Mouse (Mus musculus) stomach, embryonic 16.5 days (tissue): Measurements from ENCODE around the gene Vps41. TPM values are rescaled to one million over a fixed set of nuclear protein-coding genes. Genes with fewer than 3 reads are reported as not detected.

Experiments used
- ATAC-seq: fragments of 200-750 bp; cut with Nextera tagmentation; 2 replicates; pipeline ENCODE4 v1.8.0; 2017; ENCODE audit warnings: moderate number of reproducible peaks, moderate TSS enrichment; ENCODE audit not compliant: insufficient read depth, low FRiP score
- H3K27ac ChIP-seq: fragments of 300-500 bp; sonication (generic); 2 replicates; pipeline ENCODE4 v1.5.1; 2014; ENCODE audit warnings: low read length
- H3K27me3 ChIP-seq: fragments of 300-500 bp; sonication (generic); 2 replicates; pipeline ENCODE4 v1.6.1; 2014; ENCODE audit warnings: low read length, control low read depth, mixed read lengths; ENCODE audit not compliant: control insufficient read depth, insufficient read depth
- H3K36me3 ChIP-seq: fragments of 300-500 bp; sonication (generic); 2 replicates; pipeline ENCODE4 v1.6.1; 2014; ENCODE audit warnings: low read length; ENCODE audit not compliant: control insufficient read depth, insufficient read depth
- H3K4me1 ChIP-seq: fragments of 300-500 bp; sonication (generic); 2 replicates; pipeline ENCODE4 v1.6.1; 2014; ENCODE audit warnings: low read length, control low read depth, mixed read lengths; ENCODE audit not compliant: control insufficient read depth, insufficient read depth
- H3K4me2 ChIP-seq: fragments of 300-500 bp; sonication (generic); 2 replicates; pipeline ENCODE4 v1.6.1; 2014; ENCODE audit warnings: low read depth, low read length, mixed read lengths
- H3K4me3 ChIP-seq: fragments of 300-500 bp; sonication (generic); replicated peaks from 2 replicates; pipeline ENCODE4 v1.5.1; 2014; ENCODE audit warnings: mild to moderate bottlenecking, low read length
- H3K9ac ChIP-seq: fragments of 300-500 bp; sonication (generic); 2 replicates; pipeline ENCODE4 v1.6.1; 2014; ENCODE audit warnings: low read length
- H3K9me3 ChIP-seq: fragments of 300-500 bp; sonication (generic); replicated peaks from 2 replicates; pipeline ENCODE4 v1.6.1; 2016; ENCODE audit warnings: low read length, control low read depth; ENCODE audit not compliant: control insufficient read depth
- WGBS: fragments of 180-500 bp; shearing (Covaris S2); extraction: QIAGEN DNeasy Blood & Tissue Kit; methylation state at CpG from one replicate; pipeline ENCODE4 v1.1.7; 2014; 5-methylcytosine and 5-hydroxymethylcytosine counted together
- polyA plus RNA-seq: library from polyadenylated mRNA; unstranded; fragments of >200 nt; fragmentation: Nextera tagmentation; extraction: Ambion mirVana; gene quantifications from 2 replicates; pipeline ENCODE4 v1.2.1, GENCODE M21; 2015

The Vps41 gene
- polyA plus RNA-seq, 1 experiment from 2014 or later, result 62.5 TPM

DNA sequence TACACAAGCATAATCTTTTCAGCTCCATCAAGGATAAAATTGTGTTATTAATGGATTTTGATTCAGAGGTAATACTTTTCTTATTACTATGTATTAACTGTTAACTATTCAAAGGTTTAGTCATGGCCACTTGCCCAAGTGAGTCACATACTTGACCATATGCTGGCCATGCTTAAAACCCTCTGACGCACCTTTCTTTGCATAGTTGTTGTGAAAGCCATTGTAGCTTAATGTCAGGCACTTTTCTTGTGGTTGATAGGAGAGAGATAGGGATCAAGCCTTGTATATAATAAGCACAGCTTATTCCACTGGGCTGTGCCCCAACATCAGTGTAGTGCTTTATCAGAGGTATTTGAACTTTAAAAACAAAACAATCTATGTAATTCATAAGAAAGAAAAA, 126.5 kb downstream of the Vps41 start:
- no peak overlapping the region for H3K4me3 ChIP-seq
- no peak overlapping the region for H3K27ac ChIP-seq
- no peak for ATAC-seq
- H3K27me3 ChIP-seq, result no peaks in the 10 kb centered on the region
- 87% methylated on average over 1 of the region's 1 CpGs for WGBS
- H3K9ac ChIP-seq, result no peak overlapping the region
- H3K9me3 ChIP-seq, result no peaks in the 10 kb centered on the region
- H3K4me2 ChIP-seq, result no peak overlapping the region
- H3K36me3 ChIP-seq, result no peaks in the 10 kb centered on the region; the same call in 1 of the 2 replicates
- H3K4me1 ChIP-seq, result no peaks in the 10 kb centered on the region

DNA sequence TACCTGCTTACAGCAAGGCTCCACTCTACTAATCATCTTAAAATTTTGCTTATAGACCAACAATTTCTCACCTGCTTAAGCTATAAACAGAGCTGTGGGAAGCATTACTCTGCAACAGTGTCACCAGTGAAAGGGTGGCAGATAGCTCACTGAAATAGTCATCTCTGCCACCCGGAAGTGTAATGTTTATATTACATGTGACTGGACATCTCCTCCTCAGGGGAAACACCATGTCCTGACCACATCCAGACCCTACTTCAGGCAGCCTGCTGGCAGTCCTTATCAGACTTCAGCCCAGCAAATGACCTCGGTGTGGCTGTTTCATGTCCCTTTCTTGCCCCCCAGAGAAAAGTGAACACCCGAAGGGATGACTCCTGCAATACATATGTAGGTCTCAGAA, 130.3 kb downstream of the Vps41 start:
- no peak overlapping the region for H3K4me3 ChIP-seq
- no peaks in the 10 kb centered on the region for H3K27me3 ChIP-seq
- no peaks in the 10 kb centered on the region; the same call in 1 of the 2 replicates for H3K36me3 ChIP-seq
- H3K9ac ChIP-seq, result no peak overlapping the region
- H3K4me2 ChIP-seq, result no peak overlapping the region
- no peaks in the 10 kb centered on the region for H3K9me3 ChIP-seq
- no peak for ATAC-seq
- WGBS, result 45% methylated on average over 3 of the region's 3 CpGs
- no peak overlapping the region for H3K27ac ChIP-seq
- no peaks in the 10 kb centered on the region for H3K4me1 ChIP-seq

DNA sequence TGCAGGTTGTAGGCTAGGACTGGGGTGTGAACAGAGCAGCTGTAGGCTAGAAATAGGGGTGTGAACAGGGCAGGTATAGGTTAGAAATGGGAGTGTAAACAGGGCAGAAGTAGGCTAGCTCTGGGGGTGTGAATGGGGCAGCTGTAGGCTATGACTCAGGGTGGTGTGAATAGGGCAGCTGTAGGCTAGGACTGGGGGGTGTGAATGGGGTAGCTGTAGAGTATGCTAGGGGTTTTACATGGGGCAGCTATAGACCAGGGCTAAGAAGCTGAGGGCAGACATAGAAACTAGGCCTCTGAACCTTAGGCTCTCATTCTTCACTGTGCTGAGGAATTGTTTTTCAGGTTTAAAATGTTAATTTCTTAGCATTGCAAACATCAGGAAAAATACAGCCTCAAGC, 132.5 kb downstream of the Vps41 start:
- Histone ChIP-seq H3K27ac (no peak overlapping the region), H3K27me3 (no peaks in the 10 kb centered on the region), H3K4me1 (no peaks in the 10 kb centered on the region), H3K4me3 (no peak overlapping the region), H3K9ac (no peak overlapping the region), H3K36me3 (no peaks in the 10 kb centered on the region; the same call in 1 of the 2 replicates), H3K9me3 (no peaks in the 10 kb centered on the region), H3K4me2 (no peak overlapping the region)
- no peak for ATAC-seq

DNA sequence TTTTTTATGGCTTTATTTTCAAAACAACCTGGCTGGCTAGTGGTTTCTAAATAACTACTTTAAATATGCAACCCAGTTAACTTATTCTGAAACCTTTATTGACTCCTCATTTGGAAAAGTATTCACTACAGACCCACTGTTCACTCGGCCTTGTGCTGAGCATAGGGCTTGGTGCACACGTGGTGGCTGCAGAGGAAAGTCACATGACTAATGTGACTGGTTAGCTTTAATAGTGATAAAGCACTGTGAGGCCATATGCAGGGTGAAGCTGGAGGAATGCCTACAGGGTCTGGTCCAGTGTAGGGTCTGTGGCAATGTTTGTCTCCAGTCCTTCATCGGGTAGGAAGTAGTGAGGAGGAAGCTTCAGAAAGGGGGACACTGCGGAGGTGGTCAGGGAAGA, 134.1 kb downstream of the Vps41 start:
- no peak for ATAC-seq
- no peaks in the 10 kb centered on the region for H3K4me1 ChIP-seq
- 73% methylated on average over 4 of the region's 4 CpGs for WGBS
- H3K27ac ChIP-seq, result no peak overlapping the region
- H3K4me2 ChIP-seq, result no peak overlapping the region
- H3K9ac ChIP-seq, result no peak overlapping the region
- no peak overlapping the region for H3K4me3 ChIP-seq
- no peaks in the 10 kb centered on the region for H3K9me3 ChIP-seq
- H3K27me3 ChIP-seq, result no peaks in the 10 kb centered on the region
- no peaks in the 10 kb centered on the region; the same call in 1 of the 2 replicates for H3K36me3 ChIP-seq

DNA sequence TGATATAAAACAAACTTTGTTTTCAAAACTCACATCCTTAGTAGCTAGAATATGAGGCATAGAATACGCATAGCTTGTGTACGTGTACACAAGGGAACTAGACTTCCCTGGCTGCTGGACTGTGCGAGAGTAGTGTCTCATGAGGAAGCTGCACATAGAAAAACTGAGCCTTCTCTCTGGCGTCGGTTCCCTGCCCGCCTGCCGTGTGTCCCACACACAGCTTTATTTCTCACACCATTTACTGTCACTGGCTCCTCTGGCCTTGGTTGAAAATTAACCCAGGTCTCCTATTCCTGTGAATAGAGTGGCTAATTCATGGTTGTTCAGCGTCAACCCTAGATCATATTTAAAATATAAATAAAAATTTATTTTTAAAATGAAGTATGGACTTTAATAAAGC, 135.6 kb downstream of the Vps41 start:
- Histone ChIP-seq H3K9ac (no peak overlapping the region), H3K9me3 (no peaks in the 10 kb centered on the region), H3K4me1 (no peaks in the 10 kb centered on the region), H3K4me3 (no peak overlapping the region), H3K36me3 (no peaks in the 10 kb centered on the region; the same call in 1 of the 2 replicates), H3K27me3 (no peaks in the 10 kb centered on the region), H3K27ac (no peak overlapping the region), H3K4me2 (no peak overlapping the region)
- WGBS, result 55% methylated on average over 8 of the region's 8 CpGs
- ATAC-seq, result no peak

DNA sequence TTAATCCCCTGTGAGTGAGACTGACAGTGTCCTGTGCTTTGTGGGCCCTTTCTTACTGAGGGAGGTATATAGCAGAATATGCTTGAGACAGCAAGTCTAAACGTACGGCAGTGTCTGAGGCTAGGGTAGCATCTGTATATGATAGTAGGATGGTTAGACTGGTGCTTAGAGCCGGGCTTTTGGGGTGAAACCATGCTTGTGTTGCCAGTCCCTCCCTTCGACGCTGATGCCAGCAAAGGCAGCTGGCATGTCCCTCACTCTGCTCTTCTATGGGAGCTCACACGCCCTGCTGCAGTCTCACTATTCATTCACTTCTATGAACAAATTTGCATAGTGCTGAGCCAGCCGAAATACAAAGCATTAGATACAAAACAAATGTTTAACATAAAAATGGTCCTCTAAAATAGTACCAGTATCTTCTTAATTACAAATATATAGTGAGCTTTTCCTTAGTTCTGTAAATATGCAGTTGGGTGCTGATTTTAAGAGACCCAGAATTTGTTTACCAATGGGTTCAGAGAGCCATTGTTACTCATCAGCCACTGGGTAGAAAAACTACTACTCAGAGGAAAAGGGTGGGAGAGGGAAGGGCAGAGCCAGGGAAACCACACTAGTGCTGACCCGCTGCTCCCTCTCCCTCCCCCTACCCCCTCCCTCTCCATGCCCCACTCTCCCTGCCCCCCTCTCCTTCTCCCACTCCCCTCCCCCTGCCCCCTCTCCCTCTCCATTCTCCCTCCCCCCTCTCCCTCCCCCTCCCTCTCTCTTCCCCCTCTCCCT, 139.1 kb downstream of the Vps41 start:
- no peak for ATAC-seq
- no peak overlapping the region for H3K4me2 ChIP-seq
- H3K4me3 ChIP-seq, result no peak overlapping the region
- H3K9ac ChIP-seq, result no peak overlapping the region
- no peaks in the 10 kb centered on the region for H3K9me3 ChIP-seq
- H3K27ac ChIP-seq, result no peak overlapping the region
- 79% methylated on average over 8 of the region's 8 CpGs for WGBS
- no peaks in the 10 kb centered on the region; the same call in 1 of the 2 replicates for H3K36me3 ChIP-seq
- no peaks in the 10 kb centered on the region for H3K4me1 ChIP-seq
- no peaks in the 10 kb centered on the region for H3K27me3 ChIP-seq

DNA sequence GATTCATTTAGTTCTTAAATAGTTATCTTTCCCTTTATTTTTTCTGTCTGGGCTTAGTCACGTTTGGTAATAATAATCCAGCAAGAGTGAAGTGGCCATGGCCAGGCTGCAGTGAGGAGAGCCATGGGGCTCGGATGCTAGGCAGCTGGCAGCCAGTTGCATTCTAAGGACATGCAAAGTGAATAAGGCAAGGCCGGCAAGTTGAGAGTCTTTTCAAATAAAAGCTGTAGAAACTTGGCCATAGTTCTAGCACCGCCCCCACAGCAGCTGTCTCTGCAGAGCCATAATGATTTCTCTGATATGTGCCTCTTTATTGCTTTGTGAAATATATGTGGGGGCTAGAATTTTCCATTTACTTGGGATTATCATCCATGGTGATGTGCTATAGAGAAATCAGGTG, 141.1 kb downstream of the Vps41 start:
- Histone ChIP-seq H3K9ac (no peak overlapping the region), H3K27ac (no peak overlapping the region), H3K9me3 (no peaks in the 10 kb centered on the region), H3K4me2 (no peak overlapping the region), H3K4me1 (no peaks in the 10 kb centered on the region), H3K27me3 (no peaks in the 10 kb centered on the region), H3K36me3 (no peaks in the 10 kb centered on the region; the same call in 1 of the 2 replicates), H3K4me3 (no peak overlapping the region)
- ATAC-seq, result no peak
- 67% methylated on average over 4 of the region's 4 CpGs for WGBS

DNA sequence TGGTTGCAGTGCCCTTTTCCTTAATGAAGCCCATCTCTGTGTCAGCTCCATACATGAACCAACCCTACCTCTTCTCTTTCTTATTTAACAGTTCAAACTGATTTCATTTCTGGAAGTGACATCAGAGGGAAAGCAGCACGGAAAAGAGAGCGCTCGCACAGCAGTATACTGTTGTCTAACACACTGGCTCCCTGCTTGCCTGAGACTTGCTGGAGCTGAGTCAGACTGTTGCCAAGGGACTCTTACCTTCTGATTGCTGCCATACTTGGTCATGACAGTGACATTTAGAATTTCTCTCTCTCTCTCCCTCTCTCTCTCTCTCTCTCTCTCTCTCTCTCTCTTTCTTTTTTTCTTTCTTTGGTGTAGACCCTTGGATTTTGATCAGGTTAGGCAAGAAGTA, 142.3 kb downstream of the Vps41 start:
- no peak for ATAC-seq
- 91% methylated on average over 3 of the region's 3 CpGs for WGBS
- Histone ChIP-seq H3K4me3 (no peak overlapping the region), H3K4me2 (no peak overlapping the region), H3K36me3 (no peaks in the 10 kb centered on the region), H3K4me1 (no peaks in the 10 kb centered on the region), H3K27me3 (no peaks in the 10 kb centered on the region), H3K9me3 (no peaks in the 10 kb centered on the region), H3K9ac (no peak overlapping the region), H3K27ac (no peak overlapping the region)

DNA sequence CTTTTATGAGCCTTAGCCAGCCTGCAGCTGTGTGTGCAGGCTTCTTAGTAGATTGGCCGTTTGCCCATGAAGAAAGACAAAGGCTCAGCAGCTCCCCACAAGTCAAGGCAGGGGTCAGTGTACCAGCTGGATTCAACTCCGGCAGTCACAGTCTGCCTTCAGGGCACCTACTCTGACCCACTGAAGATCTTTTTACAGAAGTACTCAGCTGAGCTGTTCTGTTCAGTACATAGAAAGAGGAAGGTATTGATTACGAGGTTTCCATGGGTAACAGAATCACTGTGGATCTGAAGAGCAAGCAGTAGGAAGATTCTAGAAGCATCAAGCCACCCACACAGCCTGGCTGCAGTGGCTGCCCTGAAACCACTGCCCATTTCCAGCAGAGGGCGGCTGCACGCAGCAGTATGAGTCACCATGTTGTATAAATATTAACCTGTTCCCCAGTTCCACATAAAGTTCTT, 151.0 kb downstream of the Vps41 start:
- peak; percentile 93 for ATAC-seq
- WGBS, result 23% methylated on average over 5 of the region's 5 CpGs
- Histone ChIP-seq H3K36me3 (no peaks in the 10 kb centered on the region), H3K4me3 (no peak overlapping the region), H3K4me2 (no peak overlapping the region), H3K9ac (no peak overlapping the region), H3K9me3 (no peaks in the 10 kb centered on the region), H3K4me1 (peaks cover 11% of the 10 kb centered on the region; the same call in 1 of the 2 replicates), H3K27ac (peak overlapping the region; percentile 72), H3K27me3 (no peaks in the 10 kb centered on the region)
